Mouse (Mus musculus) lung, adult 18-20 months (tissue): ENCODE data around the gene Arl5a.

Experiments
- DNase-seq, 2 experiments: peaks; one replicate each; pipeline ENCODE4 v3.0.0; 2022; ENCODE audit warnings: mixed read lengths in 2 of 2

Arl5a gene

GRCm38 (mm10) chr2:52359722-52360121, 65.0 kb downstream of the Arl5a start:
- no peak for DNase-seq

DNA sequence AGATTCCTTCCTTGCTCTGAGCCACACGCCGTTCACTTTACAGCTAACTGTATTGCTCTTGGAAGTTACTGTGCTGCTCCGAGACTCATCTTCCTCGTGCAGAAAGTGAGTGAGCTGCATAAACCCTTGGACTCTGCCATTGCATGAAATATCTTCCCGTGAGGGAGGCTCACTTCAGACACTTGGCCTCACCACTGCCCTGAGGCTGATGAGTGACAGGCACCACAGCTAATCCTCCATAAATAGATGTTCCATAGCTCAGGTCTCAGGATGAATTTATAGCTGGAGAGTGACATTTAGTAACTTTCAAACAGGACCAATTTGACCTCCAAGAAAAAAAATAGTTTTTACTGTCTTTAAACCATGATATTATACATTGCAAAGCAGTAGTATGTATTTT, 66.5 kb downstream of the Arl5a start:
- DNase-seq: no peak

DNA sequence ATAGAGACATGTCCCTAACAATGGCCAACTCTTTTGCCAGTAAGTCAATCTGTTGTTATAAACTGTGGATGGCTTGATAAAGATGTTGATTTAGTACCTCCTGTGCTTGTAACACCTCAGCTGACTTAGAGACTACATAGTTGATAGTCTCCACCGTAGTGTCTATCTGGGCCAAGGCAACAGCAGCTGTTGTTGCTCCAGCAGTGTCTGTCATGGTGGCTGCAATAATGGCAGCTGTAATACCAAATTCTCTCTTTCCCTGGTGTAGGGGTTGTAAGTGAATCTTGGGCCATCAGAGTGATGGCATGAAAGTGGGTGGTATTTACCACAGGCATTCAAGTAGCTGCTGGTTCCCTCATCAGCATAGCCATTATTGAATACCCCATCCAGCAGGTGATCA, 73.7 kb downstream of the Arl5a start:
- no peak for DNase-seq
